Mouse (Mus musculus): ENCODE data around the gene Zfp961.
A peak's percentile ranks its signal among the peaks of the same experiment; 100 is the strongest.
"Not testable (repeated sequence)": the region's sequence is repeated elsewhere in the genome, so short reads cannot be mapped to it uniquely, and the experiment has no call there.

Zfp961 gene

DNA sequence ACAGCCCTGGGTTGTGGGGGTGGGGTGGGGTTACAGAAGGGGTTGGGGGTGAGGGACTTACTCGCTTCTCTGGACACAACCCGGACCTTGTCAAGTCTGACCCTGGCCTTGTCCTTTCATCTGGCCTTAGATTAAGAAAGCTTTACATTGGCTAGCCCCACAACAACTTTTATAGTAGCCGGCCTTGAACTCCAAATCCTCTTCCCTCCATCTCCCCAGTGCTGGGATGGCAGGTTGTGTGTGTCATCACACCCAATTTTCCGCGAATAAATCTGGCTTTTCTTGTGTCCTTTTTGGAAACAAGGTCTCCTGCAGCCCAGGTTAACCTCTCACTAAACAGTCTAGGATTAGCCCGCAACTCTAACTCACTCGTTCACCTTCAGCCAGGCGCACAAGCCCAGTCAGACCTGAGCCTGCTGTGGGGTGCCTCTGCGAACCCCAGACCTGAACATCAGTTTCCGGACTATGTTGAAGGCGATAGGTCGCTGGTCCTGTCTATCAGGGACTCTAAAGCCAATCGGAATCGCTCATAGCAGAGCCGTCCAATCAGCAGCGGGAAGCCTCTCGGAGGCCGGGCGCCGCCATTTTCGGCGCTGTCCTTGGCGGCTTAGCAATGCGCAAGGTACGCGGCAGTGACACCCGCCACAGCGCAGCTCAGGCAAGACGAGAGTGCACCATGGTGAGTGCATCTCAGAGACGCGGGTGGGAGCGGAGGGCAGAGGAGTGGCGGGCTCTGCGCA lies at the start of gene Zfp961:
TSS of gene Zfp961 (plus strand) at position 557 of the 740 bp plus-strand sequence.
- DNase-seq (ENCODE audit: inconsistent ontology term): peak; percentile 97

DNA sequence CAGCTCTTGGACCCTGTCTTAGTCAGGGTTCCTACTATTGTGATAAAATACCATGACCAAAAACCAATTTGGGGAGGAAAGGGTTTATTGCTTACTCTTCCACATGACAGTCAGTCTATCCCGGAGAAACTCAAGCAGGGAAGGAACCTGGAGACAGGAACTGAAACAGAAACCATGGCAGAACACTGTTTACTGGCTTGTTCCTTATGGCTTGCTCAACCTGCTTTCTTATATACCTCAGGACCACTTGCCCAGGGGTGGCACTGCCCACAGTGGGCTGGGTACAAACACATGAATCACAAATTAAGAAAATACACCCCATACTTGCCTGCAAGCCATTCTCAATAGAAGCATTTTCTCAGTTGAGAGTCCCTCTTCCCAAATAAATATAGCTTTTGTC lies 47.8 kb upstream of the Zfp961 start:
- DNase-seq (ENCODE audit: inconsistent ontology term): not testable (repeated sequence)

DNA sequence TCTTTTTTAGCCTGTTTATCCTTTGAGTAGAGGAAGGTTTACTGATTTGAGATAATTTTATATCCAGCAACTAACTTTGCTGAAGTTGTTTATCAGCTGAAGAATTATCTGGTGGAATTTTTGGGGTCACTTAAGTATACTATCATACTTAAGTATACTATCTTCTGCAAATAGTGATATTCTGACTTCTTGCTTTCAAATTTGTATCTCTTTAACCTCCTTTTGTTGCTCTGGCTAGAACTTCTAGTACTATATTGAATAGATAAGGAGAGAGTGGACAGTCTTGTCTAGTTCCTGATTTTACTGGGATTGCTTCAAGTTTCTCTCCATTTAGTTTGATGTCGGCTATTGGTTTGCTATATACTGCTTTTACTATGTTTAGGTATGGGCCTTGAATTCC lies 44.0 kb upstream of the Zfp961 start:
- DNase-seq (ENCODE audit: inconsistent ontology term): no peak

DNA sequence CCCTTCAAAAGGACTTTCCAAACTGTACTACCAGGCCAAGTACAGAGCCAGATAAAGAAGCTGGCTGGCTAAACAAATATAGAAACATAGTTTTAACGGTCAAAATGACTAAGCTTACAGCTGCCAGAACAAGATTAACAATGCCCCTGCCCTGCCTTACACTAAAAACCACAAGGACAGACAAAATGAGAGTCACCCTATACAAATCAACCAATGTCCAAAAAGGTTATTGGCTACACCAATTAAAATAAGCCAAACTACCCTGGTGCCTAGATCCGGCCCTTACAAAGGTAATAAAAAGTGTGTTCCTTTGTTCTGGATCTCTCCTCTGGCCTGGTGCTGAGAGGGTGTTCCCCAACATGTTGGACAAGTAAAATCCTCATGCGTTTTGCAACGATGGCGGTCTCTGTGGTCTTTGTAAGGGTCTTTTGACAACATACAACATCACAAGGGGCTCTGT lies 43.0 kb upstream of the Zfp961 start:
- no peak for DNase-seq (ENCODE audit: inconsistent ontology term)

DNA sequence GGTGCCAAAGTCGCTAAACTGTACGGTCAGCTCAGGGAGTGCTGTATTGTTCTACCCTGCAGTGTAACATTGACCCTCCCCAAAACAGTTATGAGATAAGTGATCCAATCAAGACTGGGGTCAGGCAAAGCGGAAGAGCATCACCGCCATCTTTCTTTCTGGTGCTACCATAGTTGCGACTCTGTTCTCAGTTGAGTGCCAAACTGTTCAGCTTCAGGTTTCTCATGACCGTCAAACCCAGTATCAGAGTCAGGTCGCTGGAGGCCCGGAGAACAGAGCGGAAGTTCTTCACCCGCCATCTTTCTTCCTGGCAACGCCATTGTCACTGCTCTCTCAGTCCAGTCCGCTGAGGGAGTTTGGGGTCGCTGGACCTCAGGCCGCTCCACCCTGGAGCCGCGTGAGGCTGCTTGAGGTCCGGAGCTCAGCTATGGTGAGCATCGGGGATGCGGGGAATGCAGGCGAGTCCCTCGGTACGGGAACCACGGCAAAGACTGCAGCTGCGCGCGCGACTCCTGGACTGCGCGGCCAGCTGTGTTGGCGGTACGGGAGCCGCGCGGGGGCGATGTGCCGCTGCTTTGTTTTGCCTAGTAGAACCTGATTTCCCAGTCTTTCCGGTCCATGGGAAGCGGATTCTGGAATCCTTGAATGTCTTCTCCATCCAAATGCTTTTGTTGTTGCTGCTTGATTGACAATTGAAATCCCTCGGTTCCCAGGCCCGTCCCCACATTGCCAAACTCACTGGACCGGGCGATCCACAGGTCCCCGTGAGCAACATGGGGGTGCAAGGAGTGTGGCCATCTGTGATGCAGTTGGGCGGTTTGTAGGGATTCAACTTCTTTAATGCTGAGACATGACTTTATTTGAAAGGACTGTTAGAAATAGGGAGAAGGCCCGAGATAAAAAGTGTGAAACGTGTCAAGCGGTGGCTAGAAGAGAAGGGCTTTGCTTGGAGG lies 42.3 kb upstream of the Zfp961 start, which contains the start of the genes Zfp882 and Zfp617:
TSS of gene Zfp882 (plus strand) at position 300 of the 953 bp plus-strand sequence.
TSS of gene Zfp617 (plus strand) at position 327 of the 953 bp plus-strand sequence.
- DNase-seq (ENCODE audit: inconsistent ontology term): peak; percentile 89

DNA sequence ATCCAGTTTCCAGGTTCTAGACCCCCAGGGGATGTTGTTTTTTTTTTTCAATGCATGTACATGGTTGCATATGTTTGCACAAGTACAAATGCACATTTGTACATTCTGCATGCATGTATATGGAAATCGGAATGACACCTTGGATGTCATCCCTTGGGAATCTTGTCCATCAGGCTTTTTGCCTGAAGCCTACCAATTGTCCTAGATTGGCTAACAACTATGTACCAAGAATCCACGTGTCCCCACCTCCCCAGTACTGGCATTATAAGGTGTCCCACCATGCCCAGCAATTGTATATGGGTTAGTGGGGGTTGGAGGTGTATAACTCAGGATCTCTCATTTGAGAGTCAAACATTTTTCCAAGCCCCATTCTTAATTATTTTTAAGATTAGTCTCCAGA lies 38.6 kb upstream of the Zfp961 start:
- DNase-seq (ENCODE audit: inconsistent ontology term): no peak

DNA sequence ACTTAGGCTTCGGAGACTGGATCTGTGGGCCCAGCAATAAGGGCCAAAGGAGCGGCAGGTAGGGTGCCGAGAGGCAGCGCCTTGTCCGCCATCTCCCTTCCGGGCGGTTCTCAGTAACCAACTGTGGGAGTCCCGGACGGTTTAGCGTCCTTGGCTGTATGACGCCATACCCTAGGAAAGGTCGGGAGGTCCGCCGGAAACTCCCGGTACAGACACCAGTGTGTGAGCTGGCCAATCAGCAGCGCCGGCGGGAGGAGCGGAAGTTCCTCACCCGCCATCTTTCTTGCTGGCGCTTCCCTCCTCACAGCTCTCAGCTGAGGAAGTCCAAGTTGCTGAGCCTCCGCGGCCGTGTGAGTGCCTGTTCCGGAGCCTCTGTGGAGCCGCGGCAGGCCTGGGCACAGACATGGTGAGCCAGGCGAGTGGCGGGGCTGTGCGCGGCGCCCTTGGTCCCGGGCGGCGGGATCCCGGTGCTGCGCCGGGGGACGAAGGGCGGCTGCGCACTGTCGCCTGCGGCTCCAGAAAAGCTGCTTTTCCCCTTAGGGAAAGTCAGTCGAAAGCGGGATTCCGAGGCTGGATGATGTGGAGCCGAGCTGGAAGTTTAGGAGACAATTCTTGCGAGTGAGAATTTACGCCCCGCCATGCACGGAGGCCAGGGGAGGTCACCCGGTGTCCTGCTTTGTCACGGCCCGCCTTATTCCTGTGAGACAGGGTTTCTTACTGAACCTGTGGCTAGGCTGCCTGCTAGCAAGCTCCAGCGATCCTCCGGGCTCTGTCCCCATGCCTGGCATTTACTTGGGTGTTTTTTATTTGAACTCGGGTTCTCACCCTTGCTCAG lies 28.1 kb upstream of the Zfp961 start:
- DNase-seq (ENCODE audit: inconsistent ontology term): peak; percentile 93

DNA sequence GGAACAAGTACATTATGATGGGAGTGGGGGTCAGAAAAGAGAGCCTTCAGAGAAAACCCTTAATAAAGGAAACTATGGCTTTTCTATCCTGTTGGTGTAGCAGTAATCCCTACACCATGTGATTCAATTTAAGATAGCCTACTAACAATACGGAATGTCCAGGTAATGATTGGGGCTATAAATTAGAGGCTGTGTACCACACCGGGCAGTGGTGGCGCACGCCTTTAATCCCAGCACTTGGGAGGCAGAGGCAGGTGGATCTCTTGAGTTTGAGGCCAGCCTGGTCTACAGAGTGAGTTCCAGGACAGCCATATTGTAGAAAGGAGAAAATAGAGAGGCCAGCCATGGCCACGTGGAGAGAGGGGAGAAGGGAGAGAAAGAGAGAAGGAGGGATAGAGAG lies 25.0 kb upstream of the Zfp961 start:
- DNase-seq (ENCODE audit: inconsistent ontology term): no peak

DNA sequence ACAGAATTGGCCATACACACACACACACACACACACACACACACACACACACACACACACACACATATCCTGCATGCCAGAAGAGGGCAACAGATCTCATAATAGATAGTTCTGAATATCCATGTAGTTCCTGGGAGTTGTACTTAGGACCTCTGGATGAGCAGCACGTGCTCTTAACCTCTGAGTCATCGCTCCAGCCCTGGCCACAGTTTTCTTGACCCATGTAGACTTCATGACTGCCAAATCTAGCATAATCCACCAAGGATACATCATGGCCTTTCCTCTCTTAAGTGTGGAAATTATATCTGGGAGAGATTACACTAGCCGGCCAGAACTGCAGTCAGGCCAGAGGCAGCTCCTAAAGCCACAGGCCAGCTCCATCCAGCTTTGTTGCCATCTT lies 24.3 kb upstream of the Zfp961 start:
- DNase-seq (ENCODE audit: inconsistent ontology term): no peak

DNA sequence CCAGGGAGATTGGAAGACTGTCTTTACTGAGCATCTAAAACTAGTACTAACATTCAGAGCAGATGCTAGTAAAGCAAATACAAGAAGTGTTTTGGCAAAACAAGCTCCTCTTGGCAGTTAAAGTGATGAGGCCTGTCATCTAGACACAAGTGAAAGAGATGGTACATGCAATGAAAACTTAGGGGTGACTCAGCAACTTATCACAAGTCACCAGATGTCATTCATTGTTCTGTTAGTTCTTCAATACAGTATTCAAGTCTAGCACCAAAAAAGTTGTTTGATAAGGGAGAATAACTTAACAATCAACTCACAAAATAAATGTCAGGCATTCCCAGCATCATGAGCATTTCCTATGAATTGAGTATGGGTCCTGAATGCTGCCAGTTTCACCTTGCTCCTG lies 23.1 kb upstream of the Zfp961 start:
- no peak for DNase-seq (ENCODE audit: inconsistent ontology term)

DNA sequence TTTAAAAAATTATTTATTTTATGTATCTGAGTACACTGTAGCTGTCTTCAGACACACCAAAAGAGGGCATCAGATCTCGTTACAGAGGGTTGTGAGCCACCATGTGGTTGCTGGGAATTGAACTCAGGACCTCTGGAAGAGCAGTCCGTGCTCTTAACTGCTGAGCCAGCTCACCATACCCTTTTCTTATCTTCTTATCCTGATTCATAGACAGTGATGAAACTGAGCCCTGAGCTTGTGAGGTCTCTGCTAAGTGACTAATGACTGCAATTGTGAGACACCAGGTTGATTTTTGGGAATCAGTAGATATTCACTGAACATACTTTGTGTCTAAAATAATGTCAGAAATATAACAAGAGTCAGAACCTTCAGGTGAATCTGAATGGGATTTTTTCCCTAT lies 12.8 kb upstream of the Zfp961 start:
- DNase-seq (ENCODE audit: inconsistent ontology term): not testable (repeated sequence)

DNA sequence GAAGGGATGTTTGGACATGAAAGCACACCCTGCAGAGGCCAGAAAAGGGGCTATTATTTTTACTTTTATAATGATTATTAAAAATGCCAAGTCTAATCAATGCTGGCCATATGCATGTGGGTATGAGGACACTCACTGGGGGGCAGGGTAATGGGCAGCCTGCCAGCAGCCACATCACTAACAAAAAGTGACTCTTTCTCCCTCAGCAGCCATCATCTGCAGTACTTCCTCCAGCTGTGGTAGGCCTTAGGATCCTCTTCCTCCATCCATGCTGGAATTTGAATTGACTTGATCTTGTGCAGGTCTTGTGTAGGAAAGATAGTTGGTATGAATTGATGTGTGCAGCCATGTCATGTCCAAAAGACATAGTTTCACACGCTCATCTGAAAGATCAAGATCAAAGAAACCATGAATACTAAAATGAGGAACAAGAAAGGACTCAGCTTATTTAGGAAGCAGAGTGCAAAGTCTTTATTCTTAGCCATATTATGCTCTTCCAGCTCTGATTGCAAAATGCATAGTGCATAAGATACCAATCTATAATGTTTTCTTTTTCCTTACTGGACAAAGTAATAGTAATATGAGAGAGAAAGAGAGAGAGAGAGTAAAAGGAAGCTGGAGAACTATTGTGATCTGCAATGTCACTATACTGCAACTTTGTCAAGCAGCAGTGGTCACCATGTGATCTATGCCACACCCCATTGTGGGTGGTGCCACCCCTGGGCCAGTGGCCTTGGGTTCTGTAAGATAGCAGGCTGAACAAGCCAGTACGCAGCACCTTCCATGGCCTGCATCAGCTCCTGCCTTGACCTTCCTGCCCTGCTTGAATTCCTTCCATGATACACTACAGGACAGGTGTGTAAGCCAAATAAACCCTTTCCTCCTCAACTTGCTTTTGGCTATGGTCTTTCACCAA lies 10.3 kb upstream of the Zfp961 start:
- DNase-seq (ENCODE audit: inconsistent ontology term): no peak

DNA sequence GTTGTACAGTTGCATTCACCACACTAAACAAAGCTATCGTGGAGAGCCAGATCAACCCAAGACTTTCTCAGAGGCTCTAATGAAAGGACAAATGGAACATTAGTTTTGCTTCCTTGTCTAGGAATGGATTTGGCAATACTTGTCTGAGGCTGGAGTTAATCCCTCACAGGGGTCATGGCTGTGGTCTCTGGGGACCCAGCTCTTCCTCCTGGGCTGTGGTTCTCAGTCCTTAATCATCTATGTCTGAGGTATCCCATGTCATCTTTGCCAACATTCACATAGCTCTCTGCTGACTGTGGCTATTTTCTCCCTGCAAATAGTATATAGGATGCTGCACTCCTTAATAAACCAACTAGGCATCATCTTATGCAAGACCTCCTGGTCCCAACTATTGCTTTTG lies 9.1 kb upstream of the Zfp961 start:
- DNase-seq (ENCODE audit: inconsistent ontology term): no peak

DNA sequence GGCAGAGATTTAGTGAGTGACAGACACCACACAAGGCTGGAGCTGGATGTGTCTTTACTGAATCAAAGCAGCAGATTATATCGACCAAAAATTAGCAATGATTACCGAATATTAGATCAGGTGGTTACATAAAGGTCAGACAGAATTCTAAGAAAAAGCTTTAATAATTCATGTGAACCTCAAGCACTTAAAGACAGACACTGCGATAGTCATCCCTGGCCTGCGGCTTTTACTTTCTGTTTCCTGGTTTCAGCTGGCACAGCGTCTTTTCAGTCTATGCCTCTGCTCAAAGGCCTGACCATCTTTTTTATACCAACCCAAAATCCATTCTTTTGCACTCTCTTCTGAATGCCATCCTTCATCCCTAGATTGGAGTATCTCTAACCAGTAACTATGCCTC lies 2.2 kb upstream of the Zfp961 start:
- no peak for DNase-seq (ENCODE audit: inconsistent ontology term)

DNA sequence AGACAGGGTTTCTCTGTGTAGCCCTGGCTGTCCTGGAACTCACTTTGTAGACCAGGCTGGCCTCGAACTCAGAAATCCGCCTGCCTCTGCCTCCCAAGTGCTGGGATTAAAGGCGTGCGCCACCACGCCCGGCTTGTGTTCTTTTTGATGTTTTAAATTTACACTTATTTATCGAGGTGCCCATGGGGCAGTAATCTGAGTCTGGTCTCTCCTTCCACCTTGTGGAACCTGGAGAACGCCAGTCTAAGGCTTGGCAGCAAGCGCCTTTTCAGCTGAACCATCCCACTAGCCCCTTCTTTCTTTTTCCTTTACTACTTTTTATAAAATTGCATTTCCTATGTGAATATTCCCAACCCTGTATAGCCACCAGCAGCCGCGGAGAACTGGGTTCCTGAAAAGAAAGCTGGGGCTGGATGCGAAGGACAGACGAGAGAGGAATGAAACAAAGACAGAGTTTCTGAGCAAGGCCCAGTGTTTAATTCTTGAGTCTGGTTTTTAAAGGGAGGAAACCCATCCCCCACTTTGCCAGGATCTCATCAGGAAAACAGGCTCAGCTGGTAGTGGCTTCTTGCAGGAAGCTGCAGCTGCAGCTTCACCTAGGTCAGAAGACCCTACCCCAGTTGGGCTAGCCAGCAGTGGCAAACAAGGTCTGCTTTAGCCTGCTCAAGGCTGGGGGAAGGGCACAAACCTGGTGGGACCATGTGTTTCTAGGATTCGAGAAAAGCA lies 761 bp downstream of the Zfp961 start:
- peak; percentile 26 for DNase-seq (ENCODE audit: inconsistent ontology term)

DNA sequence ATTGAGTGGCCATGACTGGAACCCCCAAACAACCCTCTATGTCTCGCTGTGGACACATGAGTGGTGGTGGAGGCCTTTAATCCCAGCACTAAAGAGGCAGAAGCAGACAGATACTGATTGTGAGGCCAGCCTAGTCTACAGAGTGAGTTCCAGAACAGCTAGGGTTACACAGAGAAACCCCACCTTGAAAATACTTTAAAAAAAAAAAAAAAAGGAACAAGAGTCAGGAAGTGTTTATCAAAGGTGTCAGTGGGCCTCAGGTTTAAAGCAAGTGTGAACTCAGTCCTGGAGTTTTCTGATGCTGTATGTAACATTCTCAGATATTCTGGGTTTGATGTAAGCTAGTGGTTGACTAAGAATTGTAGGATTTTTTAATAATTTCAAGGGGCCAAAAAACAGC lies 1.7 kb downstream of the Zfp961 start:
- DNase-seq (ENCODE audit: inconsistent ontology term): no peak

DNA sequence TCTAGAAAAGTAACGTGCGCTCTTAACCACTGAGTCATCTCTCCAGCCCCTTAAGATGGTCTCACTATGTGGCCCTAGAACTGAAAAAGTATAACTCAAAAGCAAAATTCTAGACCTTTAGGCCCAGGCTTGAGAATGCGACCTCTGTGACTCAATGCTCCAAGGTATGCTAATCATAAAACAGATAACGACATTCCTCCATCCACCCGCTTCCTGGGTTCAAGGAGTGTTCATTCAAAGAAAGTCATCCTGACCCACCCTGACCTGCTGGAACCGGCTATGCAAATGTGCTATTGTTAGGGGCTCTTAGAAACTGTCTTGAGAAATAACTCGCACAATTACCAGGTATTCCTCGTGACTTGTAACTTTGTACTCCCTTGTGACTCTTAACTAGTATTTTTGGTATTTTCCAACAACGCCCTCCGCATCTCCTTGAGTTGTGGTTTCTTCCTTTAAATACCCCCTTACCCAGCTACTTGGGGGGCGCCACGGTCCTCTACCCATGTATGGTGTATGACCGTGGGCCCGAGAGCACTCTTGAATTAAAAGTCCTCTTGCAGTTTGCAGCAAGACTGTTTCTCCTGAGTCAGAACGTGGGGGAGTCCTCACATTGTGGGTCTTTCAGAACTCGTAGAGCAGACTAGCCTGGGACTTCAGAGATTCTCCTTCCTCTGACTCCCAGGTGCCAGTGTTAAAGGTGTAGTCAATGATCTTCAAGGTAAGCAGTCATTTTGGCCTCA lies 2.3 kb downstream of the Zfp961 start:
- not testable (repeated sequence) for DNase-seq (ENCODE audit: inconsistent ontology term)

DNA sequence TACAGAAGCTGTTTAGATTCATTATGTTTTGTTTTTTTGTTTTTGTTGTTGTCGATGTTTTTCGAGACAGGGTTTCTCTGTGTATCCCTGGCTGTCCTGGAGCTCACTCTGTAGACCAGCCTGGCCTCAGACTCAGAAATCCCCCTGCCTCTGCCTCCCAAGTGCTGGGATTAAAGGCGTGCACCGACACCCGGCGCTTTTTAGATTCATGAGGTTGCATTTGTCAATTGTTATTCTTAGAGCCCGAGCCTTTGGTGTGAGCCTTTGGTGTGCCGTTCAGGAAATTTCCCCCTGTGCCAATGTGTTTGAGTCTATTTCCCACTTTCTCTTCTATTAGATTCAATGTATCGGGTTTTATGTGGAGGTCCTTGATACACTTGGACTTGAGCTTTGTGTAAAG lies 3.8 kb downstream of the Zfp961 start:
- no peak for DNase-seq (ENCODE audit: inconsistent ontology term)

DNA sequence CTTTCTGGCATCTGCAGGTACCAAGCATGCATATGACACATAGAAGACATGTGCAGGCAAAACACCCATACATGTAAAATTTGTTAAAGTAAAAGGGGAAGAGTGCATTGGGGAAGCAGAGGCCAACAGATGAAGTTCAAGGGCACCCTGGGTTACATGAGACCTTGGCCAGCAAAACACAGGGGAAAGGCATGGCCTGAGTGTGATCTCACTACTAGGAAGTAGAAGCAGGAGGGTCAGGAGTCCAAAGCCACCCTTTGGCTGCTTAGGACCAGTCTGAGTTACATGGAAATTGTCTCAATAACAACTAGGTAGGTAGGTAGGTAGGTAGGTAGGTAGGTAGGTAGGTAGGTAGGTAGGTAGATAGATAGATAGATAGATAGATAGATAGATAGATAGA lies 9.6 kb downstream of the Zfp961 start:
- DNase-seq (ENCODE audit: inconsistent ontology term): no peak

Measured in Muller cell, postnatal 12 days (primary cell).